Mouse (Mus musculus): Measurements from ENCODE around the gene Tns1.

DNA sequence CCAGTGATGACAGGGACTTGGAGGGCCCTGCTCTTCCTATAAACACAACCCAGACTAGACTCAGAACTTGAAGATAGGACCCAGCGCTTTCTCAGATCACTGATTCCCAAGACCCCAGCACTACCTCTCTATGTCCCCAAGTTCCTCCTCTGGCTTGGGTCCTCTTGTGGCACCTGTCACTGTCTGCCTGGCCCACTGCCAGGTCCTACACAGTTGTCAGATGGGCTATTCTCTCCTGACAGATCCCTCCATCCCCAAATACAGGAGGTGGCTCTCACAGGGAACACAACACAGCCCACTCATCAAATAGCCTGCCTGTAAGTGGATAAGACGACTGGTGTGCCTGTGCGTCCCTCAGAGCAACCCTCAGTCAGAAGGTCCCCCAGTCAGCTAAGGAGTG, 101.3 kb downstream of the Tns1 start:
- no peak for TF ChIP-seq CTCF (IDR thresholded peaks at IDR 0.05; ENCODE audit: control insufficient read depth, insufficient read depth, insufficient read length)
- no peak for TF ChIP-seq MYOG (IDR thresholded peaks at IDR 0.05; ENCODE audit: control insufficient read depth, extremely low read depth, insufficient read length)
- no peak for TF ChIP-seq MAX (IDR thresholded peaks at IDR 0.05)
- no peak for TF ChIP-seq USF1 (IDR thresholded peaks at IDR 0.05; ENCODE audit: low read depth)
- no peak for TF ChIP-seq MYOD1 (IDR thresholded peaks at IDR 0.05; ENCODE audit: control insufficient read depth, insufficient read length, low read depth)
- no peak for TF ChIP-seq FOSL1 (IDR thresholded peaks at IDR 0.05; ENCODE audit: insufficient read depth, low read length, poor library complexity, severe bottlenecking)

All from C2C12 (cell line).